Mouse (Mus musculus) midbrain, embryonic 10.5 days (tissue): ENCODE measurements around the gene Map4k1. TPM values are rescaled to one million over a fixed set of nuclear protein-coding genes. Genes with fewer than 3 reads are reported as not detected.
"Not testable (repeated sequence)": the region's sequence is repeated elsewhere in the genome, so short reads cannot be mapped to it uniquely, and the experiment has no call there.

Source experiments
- DNase-seq: peaks from one replicate; pipeline ENCODE4 v3.0.0-alpha.2; 2017; ENCODE audit warnings: low spot score
- H3K27ac ChIP-seq: fragments of 300-500 bp; sonication (generic); replicated peaks from 2 replicates; pipeline ENCODE4 v1.5.1; 2016; ENCODE audit warnings: mild to moderate bottlenecking
- H3K27me3 ChIP-seq: fragments of 300-500 bp; sonication (generic); 2 replicates; pipeline ENCODE4 v1.6.1; 2016; ENCODE audit warnings: low read depth, mild to moderate bottlenecking; ENCODE audit not compliant: poor library complexity, severe bottlenecking
- H3K36me3 ChIP-seq: fragments of 300-500 bp; sonication (generic); 2 replicates; pipeline ENCODE4 v1.6.1; 2016; ENCODE audit warnings: mild to moderate bottlenecking, moderate library complexity
- H3K4me1 ChIP-seq: fragments of 300-500 bp; sonication (generic); 2 replicates; pipeline ENCODE4 v1.6.1; 2016
- H3K4me3 ChIP-seq: fragments of 300-500 bp; sonication (generic); 2 replicates; pipeline ENCODE4 v1.5.1; 2016; ENCODE audit warnings: mild to moderate bottlenecking, moderate library complexity
- H3K9me3 ChIP-seq: fragments of 300-500 bp; sonication (generic); replicated peaks from 2 replicates; pipeline ENCODE4 v1.6.1; 2016; ENCODE audit warnings: mild to moderate bottlenecking
- WGBS: fragments of 180-500 bp; shearing (Covaris S2); methylation state at CpG from one replicate; pipeline ENCODE4 v1.1.7; 2016; 5-methylcytosine and 5-hydroxymethylcytosine counted together
- polyA plus RNA-seq: library from polyadenylated mRNA; unstranded; fragments of >200 nt; fragmentation: Nextera tagmentation; extraction: Ambion mirVana; gene quantifications from 2 replicates; pipeline ENCODE4 v1.2.1, GENCODE M21; 2016

Gene Map4k1
- polyA plus RNA-seq, 1 experiment from 2014 or later = 11.4 TPM

GRCm38 (mm10) chr7:28958770-28959169 is 23.1 kb upstream of the Map4k1 start:
- Histone ChIP-seq H3K27ac (no peak overlapping the region), H3K4me3 (no peak overlapping the region), H3K36me3 (peaks cover 25% of the 10 kb centered on the region), H3K9me3 (no peaks in the 10 kb centered on the region), H3K4me1 (peaks cover 83% of the 10 kb centered on the region), H3K27me3 (no peaks in the 10 kb centered on the region)
- 76% methylated on average over 1 of the region's 1 CpGs for WGBS
- no peak for DNase-seq

- Histone ChIP-seq H3K4me3 (peak overlapping the region; percentile 100), H3K27ac (0 out of 2 replicates have a peak overlapping the region, but pooled peaks have one; percentile 95), H3K27me3 (no peaks in the 10 kb centered on the region), H3K36me3 (peaks cover 23% of the 10 kb centered on the region), H3K9me3 (no peaks in the 10 kb centered on the region), H3K4me1 (peaks cover 75% of the 10 kb centered on the region)
- WGBS = 62% methylated on average over 6 of the region's 6 CpGs
- DNase-seq = no peak
Observed at GRCm38 (mm10) chr7:28959505-28960045, 22.3 kb upstream of the Map4k1 start.

GRCm38 (mm10) chr7:28960354-28961046 is 21.4 kb upstream of the Map4k1 start:
- 40% methylated on average over 9 of the region's 9 CpGs for WGBS
- peaks cover 14% of the 10 kb centered on the region for H3K36me3 ChIP-seq
- DNase-seq = no peak
- H3K4me1 ChIP-seq = peaks cover 68% of the 10 kb centered on the region
- no peaks in the 10 kb centered on the region for H3K27me3 ChIP-seq
- H3K9me3 ChIP-seq = no peaks in the 10 kb centered on the region
- peak overlapping the region; percentile 95 for H3K27ac ChIP-seq
- peak overlapping the region; percentile 100 for H3K4me3 ChIP-seq

- no peak for DNase-seq
- WGBS = under 1% methylated on average over 7 of the region's 7 CpGs
- H3K4me3 ChIP-seq = peak overlapping the region; percentile 100
- H3K9me3 ChIP-seq = no peaks in the 10 kb centered on the region
- peak overlapping the region; percentile 95 for H3K27ac ChIP-seq
- peaks cover 64% of the 10 kb centered on the region for H3K4me1 ChIP-seq
- H3K36me3 ChIP-seq = peaks cover 3% of the 10 kb centered on the region; the same call in 1 of the 2 replicates
- no peaks in the 10 kb centered on the region for H3K27me3 ChIP-seq
Observed at GRCm38 (mm10) chr7:28961584-28961926, 20.3 kb upstream of the Map4k1 start.

- under 1% methylated on average over 76 of the region's 76 CpGs for WGBS
- H3K36me3 ChIP-seq = peaks cover 3% of the 10 kb centered on the region; the same call in 1 of the 2 replicates
- peak within 1 kb of the TSS; percentile 100 for H3K4me3 ChIP-seq
- no peaks in the 10 kb centered on the region for H3K9me3 ChIP-seq
- peak; percentile 98 for DNase-seq
- peaks cover 61% of the 10 kb centered on the region for H3K4me1 ChIP-seq
- H3K27me3 ChIP-seq = no peaks in the 10 kb centered on the region
- peak within 1 kb of the TSS; percentile 95 for H3K27ac ChIP-seq
Observed at GRCm38 (mm10) chr7:28961927-28962670, 19.8 kb upstream of the Map4k1 start, which contains the start of gene Actn4. Gene Actn4 (minus strand): TSS chr7:28962340.

- peaks cover 48% of the 10 kb centered on the region for H3K4me1 ChIP-seq
- H3K27me3 ChIP-seq = no peaks in the 10 kb centered on the region
- H3K9me3 ChIP-seq = no peaks in the 10 kb centered on the region
- peak overlapping the region; percentile 95 for H3K27ac ChIP-seq
- DNase-seq = no peak
- H3K4me3 ChIP-seq = no peak overlapping the region
- 0 out of 2 replicates have a peak, but pooled peaks cover under 1% of the 10 kb centered on the region for H3K36me3 ChIP-seq
- 83% methylated on average over 3 of the region's 3 CpGs for WGBS
Observed at GRCm38 (mm10) chr7:28963399-28963923, 18.4 kb upstream of the Map4k1 start.

GRCm38 (mm10) chr7:28965346-28965840 is 16.5 kb upstream of the Map4k1 start:
- H3K4me3 ChIP-seq = no peak overlapping the region
- no peaks in the 10 kb centered on the region for H3K27me3 ChIP-seq
- H3K36me3 ChIP-seq = peaks cover 19% of the 10 kb centered on the region
- DNase-seq = no peak
- no peaks in the 10 kb centered on the region for H3K9me3 ChIP-seq
- WGBS = 73% methylated on average over 5 of the region's 5 CpGs
- H3K27ac ChIP-seq = 0 out of 2 replicates have a peak overlapping the region, but pooled peaks have one; percentile 38
- H3K4me1 ChIP-seq = peaks cover 28% of the 10 kb centered on the region

GRCm38 (mm10) chr7:28966181-28966580 is 15.7 kb upstream of the Map4k1 start:
- DNase-seq = no peak
- no peak overlapping the region for H3K27ac ChIP-seq
- H3K27me3 ChIP-seq = no peaks in the 10 kb centered on the region
- 88% methylated on average over 4 of the region's 5 CpGs for WGBS
- peaks cover 27% of the 10 kb centered on the region for H3K36me3 ChIP-seq
- H3K4me1 ChIP-seq = peaks cover 21% of the 10 kb centered on the region
- no peaks in the 10 kb centered on the region for H3K9me3 ChIP-seq
- H3K4me3 ChIP-seq = no peak overlapping the region

- Histone ChIP-seq H3K4me1 (peaks cover 16% of the 10 kb centered on the region), H3K9me3 (no peaks in the 10 kb centered on the region), H3K4me3 (no peak overlapping the region), H3K27me3 (no peaks in the 10 kb centered on the region), H3K36me3 (peaks cover 35% of the 10 kb centered on the region), H3K27ac (no peak overlapping the region)
- WGBS = 76% methylated on average over 4 of the region's 4 CpGs
- DNase-seq = no peak
Observed at GRCm38 (mm10) chr7:28966751-28967505, 14.9 kb upstream of the Map4k1 start.

- H3K4me1 ChIP-seq, DNase-seq: not testable (repeated sequence)
Observed at GRCm38 (mm10) chr7:28968120-28968519, 13.7 kb upstream of the Map4k1 start.

GRCm38 (mm10) chr7:28969271-28969670 is 12.6 kb upstream of the Map4k1 start:
- 93% methylated on average over 1 of the region's 1 CpGs for WGBS
- H3K4me3 ChIP-seq = no peak overlapping the region
- peaks cover 56% of the 10 kb centered on the region for H3K36me3 ChIP-seq
- H3K9me3 ChIP-seq = no peaks in the 10 kb centered on the region
- DNase-seq = no peak
- peaks cover 2% of the 10 kb centered on the region; the same call in 1 of the 2 replicates for H3K4me1 ChIP-seq
- H3K27me3 ChIP-seq = no peaks in the 10 kb centered on the region
- H3K27ac ChIP-seq = no peak overlapping the region

More at GRCm38 (mm10) chr7:28968120-28968519, 13.7 kb upstream of the Map4k1 start:
- H3K27me3 ChIP-seq, H3K4me3 ChIP-seq, H3K9me3 ChIP-seq, H3K27ac ChIP-seq: not testable (repeated sequence)
- 96% methylated on average over 8 of the region's 8 CpGs for WGBS
- peaks cover 44% of the 10 kb centered on the region for H3K36me3 ChIP-seq
